Mouse (Mus musculus) heart, postnatal 4 days (tissue): ENCODE measurements at regions not wholly inside any gene's neighbourhood (a gene's known extent, or its start where the extent isn't known, plus 50 kb on each side); places are given as distances from the start of the nearest gene placed in this dataset.

Experiments
- DNase-seq: peaks from one replicate; pipeline ENCODE4 v3.0.0; 2021

GRCm38 (mm10) chr7:113060991-113061390 is 107.2 kb downstream of the Rassf10 start:
- no peak for DNase-seq

- DNase-seq = peak; percentile 38
These were observed 112.8 kb downstream of the Rassf10 start for GRCm38 (mm10) chr7:113066536-113066935.

GRCm38 (mm10) chr7:113068296-113068695 is 114.5 kb downstream of the Rassf10 start:
- DNase-seq = no peak

GRCm38 (mm10) chr7:113069336-113069924 is 115.7 kb downstream of the Rassf10 start:
- DNase-seq = no peak

GRCm38 (mm10) chr7:113071418-113071817 is 117.7 kb downstream of the Rassf10 start:
- DNase-seq = no peak

GRCm38 (mm10) chr7:113073781-113074180 is 120.0 kb downstream of the Rassf10 start:
- DNase-seq = no peak

GRCm38 (mm10) chr7:113075371-113075770 is 121.6 kb downstream of the Rassf10 start:
- DNase-seq = no peak

- no peak for DNase-seq
These were observed 122.5 kb downstream of the Rassf10 start for GRCm38 (mm10) chr7:113076243-113076642.

GRCm38 (mm10) chr7:113081120-113081519 is 126.1 kb upstream of the Arntl start:
- no peak for DNase-seq

- DNase-seq = no peak
These were observed 122.2 kb upstream of the Arntl start for GRCm38 (mm10) chr7:113084930-113085625.

GRCm38 (mm10) chr7:113086158-113086557 is 121.1 kb upstream of the Arntl start:
- DNase-seq = no peak

- no peak for DNase-seq
These were observed 119.6 kb upstream of the Arntl start for GRCm38 (mm10) chr7:113087646-113088045.

- no peak for DNase-seq
These were observed 118.2 kb upstream of the Arntl start for GRCm38 (mm10) chr7:113089044-113089443.

GRCm38 (mm10) chr7:113093931-113094330 is 113.3 kb upstream of the Arntl start:
- no peak for DNase-seq

- DNase-seq = no peak
These were observed 112.2 kb upstream of the Arntl start for GRCm38 (mm10) chr7:113095092-113095491.

- no peak for DNase-seq
These were observed 103.0 kb upstream of the Arntl start for GRCm38 (mm10) chr7:113104265-113104664.

GRCm38 (mm10) chr7:113105359-113105758 is 101.9 kb upstream of the Arntl start:
- no peak for DNase-seq

GRCm38 (mm10) chr7:113106731-113107130 is 100.5 kb upstream of the Arntl start:
- no peak for DNase-seq

- no peak for DNase-seq
These were observed 99.3 kb upstream of the Arntl start for GRCm38 (mm10) chr7:113107965-113108364.

- DNase-seq = no peak
These were observed 98.7 kb upstream of the Arntl start for GRCm38 (mm10) chr7:113108442-113109000.

- DNase-seq = no peak
These were observed 97.8 kb upstream of the Arntl start for GRCm38 (mm10) chr7:113109481-113109880.

- no peak for DNase-seq
These were observed 96.3 kb upstream of the Arntl start for GRCm38 (mm10) chr7:113110867-113111508.

- no peak for DNase-seq
These were observed 93.9 kb upstream of the Arntl start for GRCm38 (mm10) chr7:113113266-113113893.
